In genomic region chr14:34354456-34354855, GRCm38 (mm10) we compare ENCODE assay signal across 33 mouse cellular contexts. TPM values are rescaled to one million over a fixed set of nuclear protein-coding genes. Genes with fewer than 3 reads are reported as not detected.
A peak's percentile ranks its signal among the peaks of the same experiment; 100 is the strongest.
DNase-seq lines count a peak whose midpoint lies in the region; ATAC-seq and TF ChIP-seq lines count a peak whose summit lies in the region.
"Had no signal": no experiment of that assay in that cellular context is flagged by ENCODE, and none has a peak within 500 bp of the region (broad histone marks: within the 10 kb centered on the region; RNA-seq: fewer than 3 reads in every experiment).

No protein-coding gene starts in this region.

- no peak for ATAC-seq in kidney, embryonic 16.5 days (ENCODE audit: low FRiP score, low TSS enrichment)
- ATAC-seq: forebrain, embryonic 13.5 days; forebrain, embryonic 16.5 days had no signal

- WGBS in kidney, adult 2 months = 43% methylated on average over 4 of the region's 4 CpGs
- WGBS in kidney, embryonic 16.5 days = 86% methylated on average over 4 of the region's 4 CpGs

- TF ChIP-seq CTCF in kidney, adult 2 months (conservative IDR thresholded peaks at IDR 0.05; ENCODE audit: insufficient read depth, insufficient read length, low read depth, low read length) = no peak
- TF ChIP-seq CTCF in CH12.LX (conservative IDR thresholded peaks at IDR 0.05 in 1 of 2, IDR thresholded peaks at IDR 0.05 in 1 of 2; ENCODE audit: low read depth in 2 of 2, low read length in 2 of 2) (no peak), ES-Bruce4 (IDR thresholded peaks at IDR 0.05; ENCODE audit: low read depth, low read length) (no peak)

- H3K9me3 ChIP-seq in kidney, embryonic 16.5 days (ENCODE audit: low read length) = no peaks in the 10 kb centered on the region
- H3K9me3 ChIP-seq in CH12.LX (replicated peaks; ENCODE audit: low read length) (no peaks in the 10 kb centered on the region), ES-Bruce4 (replicated peaks; ENCODE audit: control insufficient read depth, insufficient read depth, low read length, poor library complexity, severe bottlenecking) (no peaks in the 10 kb centered on the region)
- H3K9me3 ChIP-seq: forebrain, embryonic 10.5 days; forebrain, embryonic 13.5 days; hindbrain, embryonic 12.5 days; hindbrain, embryonic 15.5 days had no signal

- no peak overlapping the region for H3K4me2 ChIP-seq in kidney, embryonic 16.5 days (replicated peaks; ENCODE audit: low read depth, low read length)
- peak overlapping the region; percentile 23; the same call in 1 of the 2 replicates for H3K4me2 ChIP-seq in CH12.LX (ENCODE audit: insufficient read depth, low read depth, poor library complexity, severe bottlenecking)
- H3K4me2 ChIP-seq: forebrain, embryonic 13.5 days; heart, embryonic 11.5 days; hindbrain, embryonic 12.5 days; hindbrain, embryonic 15.5 days had no signal

- in situ Hi-C loops in CH12.LX (cut with MboI; ENCODE audit: low pct_ligation_motif_present, low pct_unique_long_range_greater_than_20kb, low sequenced_read_pairs) = no loop called here

- DNase-seq in kidney, adult 2 months = peak; percentile 86
- no peak for DNase-seq in kidney, postnatal 14 days
- DNase-seq in kidney, postnatal 25 days = peak; percentile 39 to 87
- DNase-seq in CH12.LX (ENCODE audit: extremely low read depth) = no peak
- DNase-seq in right cerebral cortex, postnatal 14 days = no peak
- DNase-seq: adrenal gland, adult 8-10 months; adrenal gland, postnatal 25 days; B cell, adult 2 months; cerebellum, adult 11-12 months; cerebellum, adult 8-10 months; cerebellum, postnatal 10 days; cerebellum, postnatal 36 days; embryo, embryonic 11 days; gastrocnemius, adult 2 months; gastrocnemius, postnatal 14 days had no signal

- H3K79me2 ChIP-seq in CH12.LX (replicated peaks; ENCODE audit: control insufficient read depth, extremely low read depth, insufficient read depth, poor library complexity, severe bottlenecking) = no peaks in the 10 kb centered on the region

- no peak for TF ChIP-seq RAD21 in CH12.LX (IDR thresholded peaks at IDR 0.05; ENCODE audit: low read depth, low read length)

- H3K9ac ChIP-seq in kidney, embryonic 16.5 days (replicated peaks; ENCODE audit: low read length) = no peak overlapping the region
- H3K9ac ChIP-seq in CH12.LX (ENCODE audit: insufficient read depth, low read depth) (no peak overlapping the region), ES-Bruce4 (ENCODE audit: low read depth, poor library complexity, severe bottlenecking) (peak overlapping the region; percentile 26; the same call in 1 of the 2 replicates)
- H3K9ac ChIP-seq: forebrain, embryonic 13.5 days; hindbrain, embryonic 12.5 days; hindbrain, embryonic 15.5 days had no signal

- H3K36me3 ChIP-seq in kidney, adult 2 months (ENCODE audit: control insufficient read depth, insufficient read depth, low read length) = no peaks in the 10 kb centered on the region
- no peaks in the 10 kb centered on the region for H3K36me3 ChIP-seq in kidney, embryonic 16.5 days (ENCODE audit: insufficient read depth, low read length)
- H3K36me3 ChIP-seq in CH12.LX (replicated peaks in 1 of 2; ENCODE audit: control insufficient read depth in 1 of 2, insufficient read depth in 1 of 2, low read length in 1 of 2) (no peaks in the 10 kb centered on the region), ES-Bruce4 (ENCODE audit: control insufficient read depth, insufficient read depth, low read length, poor library complexity, severe bottlenecking) (no peaks in the 10 kb centered on the region)
- H3K36me3 ChIP-seq: forebrain, embryonic 10.5 days; hindbrain, embryonic 12.5 days; hindbrain, embryonic 15.5 days had no signal

- peak overlapping the region; percentile 78; the same call in 1 of the 2 replicates for H3K27ac ChIP-seq in kidney, adult 2 months (ENCODE audit: insufficient read depth, low read depth, low read length)
- no peak overlapping the region for H3K27ac ChIP-seq in kidney, embryonic 16.5 days (ENCODE audit: low read length)
- H3K27ac ChIP-seq in CH12.LX (ENCODE audit: insufficient read depth, low read depth) (no peak overlapping the region), ES-Bruce4 (ENCODE audit: insufficient read depth, low read length) (no peak overlapping the region)
- H3K27ac ChIP-seq: forebrain, embryonic 13.5 days; gastrocnemius, adult 2 months; hindbrain, embryonic 12.5 days; hindbrain, embryonic 15.5 days had no signal

- TF ChIP-seq EP300 in CH12.LX (IDR thresholded peaks at IDR 0.05; ENCODE audit: low read length) (no peak), ES-Bruce4 (IDR thresholded peaks at IDR 0.05; ENCODE audit: insufficient read depth, low read depth, low read length) (no peak)

- no peak for TF ChIP-seq POLR2A in kidney, adult 2 months (IDR thresholded peaks at IDR 0.05; ENCODE audit: low read depth, low read length)
- TF ChIP-seq POLR2A in CH12.LX (IDR thresholded peaks at IDR 0.05; ENCODE audit: low read depth, low read length) (no peak), ES-Bruce4 (IDR thresholded peaks at IDR 0.05; ENCODE audit: insufficient read depth, low read length) (no peak)

- no peaks in the 10 kb centered on the region for H3K27me3 ChIP-seq in kidney, adult 2 months (replicated peaks; ENCODE audit: control insufficient read depth, insufficient read depth, low read length)
- H3K27me3 ChIP-seq in kidney, embryonic 16.5 days (ENCODE audit: insufficient read depth, low read length) = no peaks in the 10 kb centered on the region
- peaks cover 3% of the 10 kb centered on the region for H3K27me3 ChIP-seq in CH12.LX (replicated peaks)
- H3K27me3 ChIP-seq in ES-Bruce4 (ENCODE audit: control insufficient read depth, insufficient read depth, low read length, poor library complexity, severe bottlenecking) = no peaks in the 10 kb centered on the region
- H3K27me3 ChIP-seq: forebrain, embryonic 13.5 days; hindbrain, embryonic 12.5 days; hindbrain, embryonic 15.5 days had no signal

- dilution Hi-C loops in CH12.LX (cut with MboI; ENCODE audit: extremely low pct_ligation_motif_present, extremely low pct_unique_long_range_greater_than_20kb, low sequenced_read_pairs) = no loop called here

- peaks cover 27% of the 10 kb centered on the region; the same call in 1 of the 2 replicates for H3K4me1 ChIP-seq in kidney, adult 2 months (ENCODE audit: control insufficient read depth, insufficient read depth, low read length)
- H3K4me1 ChIP-seq in kidney, embryonic 16.5 days (ENCODE audit: insufficient read depth, low read length) = no peaks in the 10 kb centered on the region
- H3K4me1 ChIP-seq in CH12.LX (ENCODE audit: control insufficient read depth in 1 of 2, insufficient read depth in 2 of 2) (no peaks in the 10 kb centered on the region), ES-Bruce4 (ENCODE audit: control insufficient read depth, insufficient read depth, low read length) (peaks cover 17% of the 10 kb centered on the region)
- H3K4me1 ChIP-seq: forebrain, embryonic 13.5 days; hindbrain, embryonic 12.5 days; hindbrain, embryonic 15.5 days had no signal

- H3K4me3 ChIP-seq in kidney, adult 2 months (ENCODE audit: insufficient read depth, low read depth, low read length) = no peak overlapping the region
- H3K4me3 ChIP-seq in kidney, embryonic 16.5 days (ENCODE audit: low read length) = no peak overlapping the region
- H3K4me3 ChIP-seq in CH12.LX (replicated peaks in 1 of 3; ENCODE audit: low read depth in 2 of 3, low read length in 2 of 3, poor library complexity in 1 of 3) (no peak overlapping the region), ES-Bruce4 (ENCODE audit: low read depth, low read length) (no peak overlapping the region)
- H3K4me3 ChIP-seq: forebrain, embryonic 10.5 days; forebrain, embryonic 13.5 days; gastrocnemius, adult 2 months; hindbrain, embryonic 12.5 days; hindbrain, embryonic 15.5 days had no signal

TF ChIP-seq in CH12.LX, 34 proteins besides CTCF, POLR2A, EP300 and RAD21 (continues in another document):
- no peak for TF ChIP-seq MAZ (IDR thresholded peaks at IDR 0.05; ENCODE audit: low read depth, low read length)
- TF ChIP-seq HCFC1 (IDR thresholded peaks at IDR 0.05; ENCODE audit: low read depth, low read length) = no peak

RNA-seq across cellular contexts. Expression of gene Fam25c, which starts 0.8 kb away (rescaled TPM):
- 16.3 and 28.4 TPM in 2 replicates for polyA plus RNA-seq in kidney, adult 2 months (2012; rRNA removed)
- 0.86 and 1.1 TPM in 2 replicates for polyA plus RNA-seq in kidney, embryonic 16.5 days (2015; fragmentation: Nextera tagmentation; extraction: Ambion mirVana)
- total RNA-seq in CH12.LX (2012; rRNA removed) (not detected in 2 replicates), CH12.LX (2014; rRNA removed) (not detected in 2 replicates)
- polyA plus RNA-seq in CH12.LX (2012; ENCODE audit: insufficient read length, low read depth) (not detected in 2 replicates), ES-Bruce4 (2011; ENCODE audit: insufficient read depth, insufficient read length, low read depth, missing spikeins) (3.5 and 5.7 TPM in 2 replicates)
- total RNA-seq: adrenal gland, adult 8-10 months; adrenal gland, postnatal 25 days; gastrocnemius, adult 2 months; gastrocnemius, postnatal 4 days; heart, adult 8-10 months; heart, postnatal 25 days; hematopoietic stem cell, adult 5-6 weeks; MEL had no signal
- polyA plus RNA-seq: brain, embryonic 14.5 days; cortical plate, adult 2 months; embryonic facial prominence, embryonic 11.5 days; forebrain, embryonic 10.5 days; forebrain, embryonic 13.5 days; forebrain, embryonic 16.5 days; heart, embryonic 11.5 days; heart, embryonic 14.5 days; heart, postnatal 0 days; hindbrain, embryonic 12.5 days; hindbrain, embryonic 15.5 days had no signal

RNA-seq across cellular contexts. Expression of gene Sncg, which starts 20.1 kb away (rescaled TPM):
- 17.6 and 19.1 TPM in 2 replicates for polyA plus RNA-seq in kidney, adult 2 months (2012; rRNA removed)
- 7.0 and 9.0 TPM in 2 replicates for polyA plus RNA-seq in kidney, embryonic 16.5 days (2015; fragmentation: Nextera tagmentation; extraction: Ambion mirVana)
- total RNA-seq in CH12.LX (2012; rRNA removed) (0.21 and 0.50 TPM in 2 replicates), CH12.LX (2014; rRNA removed) (0.50 TPM in 1 of 2 replicates, not detected in the other)
- polyA plus RNA-seq in CH12.LX (2012; ENCODE audit: insufficient read length, low read depth) (0.27 TPM in 1 of 2 replicates, not detected in the other), ES-Bruce4 (2011; ENCODE audit: insufficient read depth, insufficient read length, low read depth, missing spikeins) (2.2 and 3.2 TPM in 2 replicates)
- total RNA-seq: hematopoietic stem cell, adult 5-6 weeks; MEL had no signal

RNA-seq across cellular contexts. Expression of gene Mmrn2, which starts 20.8 kb away (rescaled TPM):
- 16.2 and 19.4 TPM in 2 replicates for polyA plus RNA-seq in kidney, adult 2 months (2012; rRNA removed)
- 19.0 and 20.9 TPM in 2 replicates for polyA plus RNA-seq in kidney, embryonic 16.5 days (2015; fragmentation: Nextera tagmentation; extraction: Ambion mirVana)
- total RNA-seq in CH12.LX (2012; rRNA removed) = 0.04 TPM in 1 of 2 replicates, not detected in the other
- total RNA-seq in CH12.LX (2014; rRNA removed) = not detected in 2 replicates
- 0.06 and 0.10 TPM in 2 replicates for polyA plus RNA-seq in CH12.LX (2012; ENCODE audit: insufficient read length, low read depth)
- 1.3 and 1.7 TPM in 2 replicates for polyA plus RNA-seq in ES-Bruce4 (2011; ENCODE audit: insufficient read depth, insufficient read length, low read depth, missing spikeins)
- total RNA-seq: hematopoietic stem cell, adult 5-6 weeks had no signal

RNA-seq across cellular contexts. Expression of gene Glud1, which starts 43.9 kb away (rescaled TPM):
- polyA plus RNA-seq in kidney, adult 2 months (2012; rRNA removed) = 236 and 242 TPM in 2 replicates
- 114 and 116 TPM in 2 replicates for polyA plus RNA-seq in kidney, embryonic 16.5 days (2015; fragmentation: Nextera tagmentation; extraction: Ambion mirVana)
- total RNA-seq in CH12.LX (2012; rRNA removed) = 87.3 and 89.9 TPM in 2 replicates
- total RNA-seq in CH12.LX (2014; rRNA removed) = 116 and 118 TPM in 2 replicates
- 134 and 143 TPM in 2 replicates for polyA plus RNA-seq in CH12.LX (2012; ENCODE audit: insufficient read length, low read depth)
- polyA plus RNA-seq in ES-Bruce4 (2011; ENCODE audit: insufficient read depth, insufficient read length, low read depth, missing spikeins) = 285 and 305 TPM in 2 replicates

RNA-seq across cellular contexts. Expression of gene Shld2, which starts 44.2 kb away (rescaled TPM):
- 3.6 TPM in 2 replicates for polyA plus RNA-seq in kidney, adult 2 months (2012; rRNA removed)
- 9.9 and 10.0 TPM in 2 replicates for polyA plus RNA-seq in kidney, embryonic 16.5 days (2015; fragmentation: Nextera tagmentation; extraction: Ambion mirVana)
- total RNA-seq in CH12.LX (2012; rRNA removed) (13.4 and 13.9 TPM in 2 replicates), CH12.LX (2014; rRNA removed) (21.8 and 24.1 TPM in 2 replicates)
- polyA plus RNA-seq in CH12.LX (2012; ENCODE audit: insufficient read length, low read depth) (11.4 and 12.0 TPM in 2 replicates), ES-Bruce4 (2011; ENCODE audit: insufficient read depth, insufficient read length, low read depth, missing spikeins) (26.7 and 32.5 TPM in 2 replicates)

Comparison
In these comparisons a context has a peak if more than half of its experiments do, and no peak if none do; other contexts are left out.
1. DNase-seq: peak in kidney, adult 2 months (single experiment) and kidney, postnatal 25 days (2 of 2); none in kidney, postnatal 14 days (single experiment), CH12.LX (single experiment) and right cerebral cortex, postnatal 14 days (single experiment).